Mouse (Mus musculus) intestine, postnatal 0 days (tissue): ENCODE results near the gene Nap1l5. TPM values are rescaled to one million over a fixed set of nuclear protein-coding genes. Genes with fewer than 3 reads are reported as not detected.

ENCODE experiments used
- ATAC-seq: fragments of 200-750 bp; cut with Nextera tagmentation; 2 replicates; pipeline ENCODE4 v1.8.0; 2017; ENCODE audit warnings: mild to moderate bottlenecking, moderate TSS enrichment, moderate library complexity
- H3K27ac ChIP-seq: fragments of 300-500 bp; sonication (generic); 2 replicates; pipeline ENCODE4 v1.5.1; 2014; ENCODE audit warnings: mild to moderate bottlenecking, low read depth, low read length, moderate library complexity
- H3K27me3 ChIP-seq: fragments of 300-500 bp; sonication (generic); replicated peaks from 2 replicates; pipeline ENCODE4 v1.6.1; 2014; ENCODE audit warnings: low read length, mixed read lengths; ENCODE audit not compliant: control insufficient read depth, insufficient read depth
- H3K36me3 ChIP-seq: fragments of 300-500 bp; sonication (generic); 2 replicates; pipeline ENCODE4 v1.6.1; 2014; ENCODE audit warnings: mild to moderate bottlenecking, moderate library complexity; ENCODE audit not compliant: control insufficient read depth, insufficient read depth
- H3K4me1 ChIP-seq: fragments of 300-500 bp; sonication (generic); replicated peaks from 2 replicates; pipeline ENCODE4 v1.6.1; 2014; ENCODE audit warnings: antibody characterized with exemption, low read length, mixed read lengths; ENCODE audit not compliant: control insufficient read depth, insufficient read depth
- H3K4me2 ChIP-seq: fragments of 300-500 bp; sonication (generic); replicated peaks from 2 replicates; pipeline ENCODE4 v1.6.1; 2014; ENCODE audit warnings: low read depth, mild to moderate bottlenecking, moderate library complexity
- H3K4me3 ChIP-seq: fragments of 300-500 bp; sonication (generic); 2 replicates; pipeline ENCODE4 v1.5.1; 2014; ENCODE audit warnings: low read depth, low read length
- H3K9ac ChIP-seq: fragments of 300-500 bp; sonication (generic); 2 replicates; pipeline ENCODE4 v1.6.1; 2014; ENCODE audit warnings: mild to moderate bottlenecking, low read depth, low read length
- H3K9me3 ChIP-seq: fragments of 300-500 bp; sonication (generic); 2 replicates; pipeline ENCODE4 v1.6.1; 2016; ENCODE audit warnings: mixed run types; ENCODE audit not compliant: control insufficient read depth
- CTCF ChIP-seq: sonication (generic); IDR thresholded peaks from 2 replicates; pipeline ENCODE4 v1.5.1; 2016; ENCODE audit warnings: low read depth, mild to moderate bottlenecking, control low read depth, antibody characterized with exemption, moderate library complexity
- WGBS: fragments of 180-500 bp; shearing (Covaris S2); extraction: QIAGEN DNeasy Blood & Tissue Kit; methylation state at CpG from one replicate; pipeline ENCODE4 v1.1.7; 2014; 5-methylcytosine and 5-hydroxymethylcytosine counted together
- polyA plus RNA-seq: library from polyadenylated mRNA; unstranded; fragments of >200 nt; fragmentation: Nextera tagmentation; extraction: Ambion mirVana; gene quantifications from 2 replicates; pipeline ENCODE4 v1.2.1, GENCODE M21; 2015

The Nap1l5 gene
- polyA plus RNA-seq, 1 experiment from 2014 or later = 9.8 TPM

- 76% methylated on average over 9 of the region's 9 CpGs for WGBS
- H3K27me3 ChIP-seq = no peaks in the 10 kb centered on the region
- no peaks in the 10 kb centered on the region for H3K9me3 ChIP-seq
- H3K27ac ChIP-seq = no peak overlapping the region
- no peak overlapping the region for H3K4me3 ChIP-seq
- H3K36me3 ChIP-seq = peaks cover 17% of the 10 kb centered on the region
- no peak for ATAC-seq
- TF ChIP-seq CTCF = no peak
- no peak overlapping the region for H3K9ac ChIP-seq
- H3K4me1 ChIP-seq = no peaks in the 10 kb centered on the region
- H3K4me2 ChIP-seq = no peak overlapping the region
Measured at GRCm38 (mm10) chr6:58862446-58862993, 44.4 kb downstream of the Nap1l5 start.

- no peaks in the 10 kb centered on the region for H3K9me3 ChIP-seq
- H3K36me3 ChIP-seq = peaks cover 25% of the 10 kb centered on the region
- H3K9ac ChIP-seq = no peak overlapping the region
- no peaks in the 10 kb centered on the region for H3K4me1 ChIP-seq
- TF ChIP-seq CTCF = no peak
- no peak overlapping the region for H3K4me2 ChIP-seq
- WGBS = 93% methylated on average over 4 of the region's 4 CpGs
- ATAC-seq = no peak
- no peak overlapping the region for H3K27ac ChIP-seq
- H3K27me3 ChIP-seq = no peaks in the 10 kb centered on the region
- H3K4me3 ChIP-seq = no peak overlapping the region
Measured at GRCm38 (mm10) chr6:58859517-58859916, 47.4 kb downstream of the Nap1l5 start.

DNA sequence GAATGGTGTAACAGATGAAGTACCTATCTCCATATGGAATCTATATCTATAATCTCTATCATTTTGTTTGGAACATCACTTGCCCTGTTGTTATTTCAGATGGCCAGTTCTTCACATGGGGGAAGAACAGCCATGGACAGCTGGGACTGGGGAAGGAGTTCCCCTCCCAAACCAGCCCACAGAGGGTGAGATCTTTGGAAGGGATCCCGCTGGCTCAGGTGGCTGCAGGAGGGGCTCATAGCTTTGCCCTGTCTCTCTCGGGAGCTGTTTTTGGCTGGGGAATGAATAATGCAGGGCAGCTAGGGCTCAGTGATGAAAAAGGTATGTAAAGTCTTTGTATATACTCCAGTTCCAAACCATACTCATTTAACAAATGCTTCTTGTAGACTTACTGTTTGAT, 50.4 kb downstream of the Nap1l5 start:
- ATAC-seq = no peak
- H3K4me1 ChIP-seq = no peaks in the 10 kb centered on the region
- no peak for TF ChIP-seq CTCF
- H3K9ac ChIP-seq = no peak overlapping the region
- H3K4me2 ChIP-seq = no peak overlapping the region
- WGBS = 80% methylated on average over 2 of the region's 2 CpGs
- peaks cover 26% of the 10 kb centered on the region for H3K36me3 ChIP-seq
- H3K27me3 ChIP-seq = no peaks in the 10 kb centered on the region
- no peak overlapping the region for H3K4me3 ChIP-seq
- no peaks in the 10 kb centered on the region for H3K9me3 ChIP-seq
- no peak overlapping the region for H3K27ac ChIP-seq

- Histone ChIP-seq H3K27ac (no peak overlapping the region), H3K9me3 (no peaks in the 10 kb centered on the region), H3K27me3 (no peaks in the 10 kb centered on the region), H3K4me1 (no peaks in the 10 kb centered on the region), H3K4me2 (no peak overlapping the region), H3K36me3 (peaks cover 26% of the 10 kb centered on the region), H3K4me3 (no peak overlapping the region), H3K9ac (no peak overlapping the region)
- 81% methylated on average over 10 of the region's 10 CpGs for WGBS
- no peak for TF ChIP-seq CTCF
- ATAC-seq = no peak
Measured at GRCm38 (mm10) chr6:58855676-58856367, 51.1 kb downstream of the Nap1l5 start.

Other genes with a start within 250 kb of the Nap1l5 start
- gene Herc3, start 75.6 kb downstream of the Nap1l5 start, polyA plus RNA-seq = 14.3 and 18.7 TPM in 2 replicates
- 49.9 and 57.0 TPM in 2 replicates for gene Fam13a, start 117.5 kb upstream of the Nap1l5 start, polyA plus RNA-seq